Mouse (Mus musculus): Measurements from ENCODE around the gene Map9.
"Not testable (repeated sequence)": the region's sequence is repeated elsewhere in the genome, so short reads cannot be mapped to it uniquely, and the experiment has no call there.

Map9 gene

DNA sequence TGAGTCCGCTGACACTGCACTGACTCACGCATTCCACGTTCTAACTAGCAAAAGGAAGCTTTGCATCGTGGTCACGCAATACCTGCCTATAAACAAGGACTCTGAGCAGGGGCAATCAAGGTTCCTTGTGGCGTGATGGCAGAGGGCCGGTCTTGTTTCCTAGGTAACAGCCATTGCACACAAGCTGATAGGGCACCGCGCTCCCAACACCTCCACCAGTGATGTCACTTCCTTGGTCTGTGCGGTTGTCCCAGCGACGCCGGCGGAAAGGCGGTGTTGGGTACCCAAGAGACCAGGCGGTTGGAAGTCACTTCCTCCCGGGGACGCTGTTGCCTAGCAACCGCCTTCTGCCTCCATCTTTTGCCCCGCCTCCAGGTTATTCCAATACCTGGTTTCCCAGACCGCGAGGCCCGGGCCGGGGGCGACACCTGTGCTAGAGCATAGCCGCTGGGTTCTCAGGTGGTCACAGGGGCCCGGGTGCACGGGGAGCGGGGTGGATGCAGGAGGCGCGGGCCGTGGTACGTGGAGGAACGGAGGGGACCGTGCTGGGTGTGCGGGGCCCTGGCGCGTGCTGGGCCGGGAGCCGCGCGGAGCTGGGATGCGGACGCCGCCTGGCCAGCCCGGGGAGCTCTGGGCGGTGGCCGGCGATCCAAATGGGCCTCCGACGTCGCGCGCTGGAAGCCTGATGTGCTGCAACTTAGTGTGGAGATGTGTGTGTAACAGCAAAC is at the start of gene Map9:
Map9 (plus strand) TSS at position 248 of the 728 bp plus-strand sequence.
- peak; percentile 98 for DNase-seq

GRCm38 (mm10) chr3:82315728-82316127 is 42.1 kb upstream of the Map9 start:
- DNase-seq, result no peak

DNA sequence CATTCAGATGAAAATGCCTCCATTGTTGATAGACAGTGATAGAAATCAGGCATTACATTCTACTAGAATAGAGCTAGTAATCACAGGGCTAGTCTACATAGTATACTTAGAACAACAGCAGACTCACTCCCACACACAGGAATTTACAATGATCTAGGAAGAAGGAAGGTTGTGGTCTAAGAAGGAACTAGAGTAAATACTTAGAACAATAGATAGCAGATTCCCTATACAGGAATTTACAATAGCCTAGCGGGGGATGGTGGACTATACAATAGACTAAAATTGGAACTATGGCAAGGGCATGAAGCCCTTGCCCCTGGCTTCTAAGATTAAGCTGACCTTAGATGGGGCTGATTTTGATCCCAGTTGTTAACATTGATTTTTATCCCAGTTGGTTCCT is 31.1 kb upstream of the Map9 start:
- not testable (repeated sequence) for DNase-seq

DNA sequence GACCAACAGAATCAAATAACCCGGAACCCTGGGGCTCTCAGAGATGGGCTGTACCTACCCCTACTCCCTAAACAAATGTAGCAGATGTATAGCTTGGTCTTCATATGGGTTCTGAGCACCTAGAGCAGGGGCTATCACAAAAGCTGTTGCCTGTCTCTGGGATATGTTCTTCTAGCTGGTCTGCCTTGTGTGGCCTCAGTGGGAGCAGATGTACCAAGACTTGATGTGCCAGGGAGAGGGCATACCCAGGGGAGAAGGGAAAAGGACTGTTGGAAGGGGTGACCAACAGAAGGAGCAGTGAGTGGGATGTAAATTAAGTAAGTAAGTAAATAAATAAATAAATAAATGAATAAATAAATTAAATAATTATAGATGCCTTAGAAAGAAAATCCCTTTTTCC is 25.8 kb upstream of the Map9 start:
- no peak for DNase-seq

GRCm38 (mm10) chr3:82332536-82332935 is 25.3 kb upstream of the Map9 start:
- DNase-seq, result no peak

DNA sequence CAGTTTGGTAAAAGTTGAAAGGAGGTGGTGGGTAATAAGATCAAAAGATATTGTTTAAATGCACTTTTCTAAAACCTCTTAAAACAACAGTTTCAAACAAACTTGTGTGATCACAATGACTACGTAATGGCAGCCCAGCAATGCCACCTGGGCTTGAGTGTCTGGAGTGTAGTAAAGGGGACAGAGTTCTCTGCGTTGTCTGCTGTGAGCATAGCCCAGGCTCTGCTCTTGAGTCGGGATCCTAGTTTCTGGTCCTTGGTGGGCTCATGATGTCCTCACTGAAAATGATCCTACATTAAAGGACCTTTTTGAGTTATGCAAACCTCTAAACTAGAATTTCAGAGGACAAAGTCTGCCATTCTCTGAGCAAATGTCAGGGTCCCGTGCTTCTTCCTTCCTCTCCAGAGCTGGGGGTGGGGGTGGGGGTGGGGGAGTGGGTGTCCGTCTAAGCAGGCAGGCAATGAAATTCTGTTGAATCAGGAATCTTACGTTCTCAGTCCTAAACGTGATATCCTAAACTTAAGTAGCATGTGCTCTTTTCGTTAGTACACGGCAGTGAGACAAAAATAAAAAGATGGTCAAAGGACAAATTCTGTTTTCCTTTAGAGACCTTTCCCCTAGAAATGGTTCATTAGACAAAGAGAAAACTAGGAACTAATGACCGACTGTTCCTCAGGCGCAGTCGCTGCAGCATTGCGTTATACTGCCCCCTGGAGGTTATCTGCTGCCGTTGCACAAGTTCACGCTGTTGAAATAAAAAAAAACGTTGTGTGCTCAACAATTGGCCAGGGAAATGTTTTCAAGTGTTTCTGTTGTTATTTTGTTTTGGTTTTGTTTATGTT is 24.5 kb upstream of the Map9 start:
- DNase-seq, result peak; percentile 28

DNA sequence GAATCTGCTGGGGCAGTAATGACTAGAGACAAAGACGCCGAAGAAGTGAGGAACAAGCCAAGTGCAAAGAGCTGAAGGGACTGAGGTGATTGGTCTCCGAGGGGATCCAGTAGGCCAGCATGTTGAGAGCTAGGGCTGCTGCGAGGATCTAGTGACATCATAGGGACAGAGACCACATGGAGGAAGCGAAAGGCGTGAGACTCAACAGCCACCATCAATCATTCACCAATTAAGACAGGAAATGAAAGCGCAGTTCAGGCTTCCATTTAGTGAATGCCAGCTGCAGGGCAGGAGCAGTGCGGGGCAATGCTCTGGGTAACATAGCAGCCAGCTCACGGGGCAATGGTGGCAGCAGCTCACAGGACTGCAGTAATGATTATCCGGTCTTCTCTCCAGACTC is 17.7 kb upstream of the Map9 start:
- no peak for DNase-seq

GRCm38 (mm10) chr3:82348277-82348860 is 9.5 kb upstream of the Map9 start:
- DNase-seq, result no peak

- no peak for DNase-seq
These were observed 7.5 kb upstream of the Map9 start for GRCm38 (mm10) chr3:82350321-82350720.

- no peak for DNase-seq
These were observed 504 bp upstream of the Map9 start for GRCm38 (mm10) chr3:82357340-82357739.

DNA sequence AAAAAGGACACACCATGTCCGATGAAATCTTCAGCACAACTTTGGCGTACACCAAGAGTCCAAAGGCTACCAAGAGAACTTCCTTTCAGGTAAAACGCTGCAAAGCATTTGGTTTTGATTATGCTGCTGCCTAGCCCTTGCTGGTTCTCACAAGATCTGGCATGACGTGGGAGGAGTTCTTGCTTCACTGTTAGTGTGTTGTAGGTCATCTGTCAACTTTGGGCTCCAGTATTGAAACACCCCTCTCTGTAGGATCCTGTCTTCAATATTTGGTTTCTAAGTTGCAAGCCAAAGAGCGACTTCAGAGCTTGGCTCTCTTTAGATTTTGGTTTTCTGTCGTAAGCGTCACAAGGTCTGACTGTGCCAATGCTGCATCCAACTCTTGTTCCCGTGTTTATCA is 1.2 kb downstream of the Map9 start:
- no peak for DNase-seq

- no peak for DNase-seq
These were observed 4.6 kb downstream of the Map9 start for GRCm38 (mm10) chr3:82362452-82362851.

DNA sequence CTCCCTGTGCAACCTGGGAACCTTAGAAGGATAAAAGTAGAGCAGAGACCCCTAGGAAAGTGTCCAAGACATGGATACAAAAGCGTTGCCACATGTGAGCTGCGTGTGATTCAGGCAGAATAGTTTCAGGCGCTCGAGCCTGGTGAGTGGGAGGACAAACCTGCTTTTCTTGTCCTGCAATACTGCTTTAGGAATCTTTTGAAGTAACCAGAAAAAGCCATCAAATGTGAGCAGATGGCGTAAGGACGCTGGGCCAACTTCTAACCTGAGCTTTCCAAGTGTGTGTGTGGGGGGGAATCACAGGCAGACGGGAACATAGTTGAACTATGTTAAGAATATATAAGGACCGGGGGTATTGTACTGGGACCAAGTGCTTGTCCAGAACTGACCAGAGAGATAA is 6.7 kb downstream of the Map9 start:
- DNase-seq, result no peak

DNA sequence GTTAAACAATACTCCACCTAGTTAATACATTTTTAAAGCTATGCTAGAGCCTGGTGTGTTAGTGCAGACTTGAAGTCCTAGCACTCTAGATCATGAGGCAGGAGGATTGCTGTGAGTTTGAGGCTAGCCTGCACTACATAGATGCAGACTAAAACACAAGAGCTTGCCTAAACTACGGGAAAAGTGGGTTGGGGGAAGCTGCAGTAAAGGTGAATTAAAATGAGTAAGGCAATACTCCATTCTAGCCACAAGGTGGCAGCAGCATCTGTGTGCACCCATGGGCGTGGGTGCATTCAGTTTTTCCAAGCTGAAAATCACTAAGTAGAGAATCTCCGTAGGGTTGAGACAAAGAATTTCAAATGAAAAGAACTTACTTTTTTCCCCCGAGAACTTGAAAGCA is 7.1 kb downstream of the Map9 start:
- DNase-seq, result no peak

DNA sequence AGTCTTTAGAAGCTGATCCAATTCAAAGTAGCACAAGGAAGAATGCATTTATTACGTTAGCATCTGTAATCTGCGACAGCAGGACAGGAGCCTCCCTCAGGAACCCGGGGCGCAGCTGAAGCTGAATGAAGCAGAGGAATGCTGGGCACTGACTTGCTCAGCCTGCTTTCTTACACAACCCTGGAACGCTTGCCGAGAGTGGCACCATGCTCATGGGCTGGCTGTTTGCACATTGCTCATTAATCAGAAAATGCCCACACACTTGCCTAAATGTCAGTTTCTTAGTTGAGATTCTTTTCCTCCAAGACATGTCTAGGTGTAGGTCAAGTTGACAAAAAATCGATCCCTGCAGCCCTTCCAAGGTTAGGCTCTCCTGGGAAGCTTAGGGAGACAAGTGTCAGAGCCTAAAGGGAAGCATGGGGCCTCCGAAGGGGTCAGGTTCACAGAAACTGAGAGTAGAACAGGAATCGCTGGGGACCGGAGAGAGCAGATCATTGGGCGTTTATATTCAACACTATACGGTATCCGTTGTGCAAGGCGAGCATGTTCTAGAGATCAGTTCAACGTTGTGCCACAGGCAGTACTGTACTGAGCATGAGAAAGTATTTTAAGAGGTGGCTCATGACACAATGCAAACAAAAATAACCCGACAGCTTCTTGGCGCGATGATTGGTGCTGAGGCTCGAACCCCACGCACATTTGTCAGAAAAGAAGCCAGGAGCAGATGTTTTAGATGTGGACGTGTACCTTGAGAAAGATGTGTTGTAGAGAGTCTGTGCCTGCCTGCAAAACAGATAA is 11.4 kb downstream of the Map9 start:
- DNase-seq, result no peak

DNA sequence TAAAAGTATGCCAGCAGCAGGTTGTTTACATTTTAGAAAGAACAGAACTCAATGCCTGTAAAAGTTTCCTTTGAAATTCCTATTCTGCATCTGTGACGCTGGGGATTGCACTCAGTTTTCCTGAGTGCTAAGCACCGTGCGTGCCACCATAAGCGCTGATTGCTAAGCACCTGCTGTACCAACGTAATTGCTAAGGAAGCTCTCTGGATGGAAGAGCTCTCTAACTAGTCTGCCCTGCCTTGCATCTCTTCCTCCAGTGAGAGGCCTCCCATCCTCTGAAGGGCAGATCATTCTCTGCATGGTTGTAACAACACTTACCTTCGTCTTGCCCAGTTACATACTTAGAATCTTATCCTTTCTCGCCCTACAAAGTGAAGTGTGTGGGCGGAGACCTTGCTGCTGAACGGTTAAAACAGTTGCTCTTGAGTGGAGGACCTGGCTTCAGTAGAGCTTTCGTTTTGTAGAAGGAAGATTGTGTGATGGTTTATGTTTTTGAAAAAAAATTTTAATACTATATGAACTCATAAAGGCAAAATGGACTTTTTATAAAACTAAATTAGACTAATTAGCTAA is 12.7 kb downstream of the Map9 start:
- no peak for DNase-seq

DNA sequence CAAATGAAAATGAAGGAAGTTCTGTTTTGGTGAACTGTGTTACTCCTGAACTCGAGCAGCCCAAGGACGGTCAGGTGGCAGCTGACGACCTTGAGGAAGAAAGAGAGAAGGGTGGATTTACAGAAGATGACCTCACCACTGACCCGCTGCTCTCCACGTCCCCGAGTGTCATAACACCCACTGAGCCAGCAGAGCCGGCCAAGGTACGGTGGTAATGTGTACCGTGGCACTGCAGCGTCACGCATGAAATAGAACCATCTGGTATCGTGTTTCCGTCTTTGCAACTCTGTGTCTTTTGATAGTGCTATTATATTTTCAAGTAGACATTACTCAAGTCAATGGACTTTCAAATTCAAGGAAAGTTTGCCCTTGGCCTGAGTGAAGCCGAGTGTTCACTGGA is 19.1 kb downstream of the Map9 start:
- no peak for DNase-seq

- DNase-seq, result no peak
These were observed 24.5 kb downstream of the Map9 start for GRCm38 (mm10) chr3:82382325-82382724.

GRCm38 (mm10) chr3:82385091-82385490 is 27.2 kb downstream of the Map9 start:
- DNase-seq, result no peak

DNA sequence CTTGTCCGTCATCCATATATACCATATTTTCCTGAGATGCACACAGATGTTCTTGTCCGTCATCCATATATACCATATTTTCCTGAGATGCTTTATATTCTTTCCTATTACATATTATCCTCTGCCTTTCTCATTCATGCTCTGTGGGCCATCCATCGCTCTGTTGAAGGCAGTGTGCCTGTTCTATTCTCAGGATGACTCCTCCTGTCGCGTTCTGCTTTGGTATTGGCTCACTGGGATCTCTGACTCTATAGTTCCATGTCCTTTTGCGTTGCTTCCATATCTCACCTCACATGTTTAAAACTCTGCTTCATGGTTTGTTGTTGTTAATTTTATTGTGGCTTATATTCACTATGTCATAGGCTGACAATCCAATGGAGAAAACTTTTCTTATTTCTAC is 48.0 kb downstream of the Map9 start:
- DNase-seq, result no peak

GRCm38 (mm10) chr3:82406336-82406735 is 48.5 kb downstream of the Map9 start:
- DNase-seq, result peak; percentile 93

GRCm38 (mm10) chr3:82407432-82407831 is 49.6 kb downstream of the Map9 start:
- DNase-seq, result no peak

- no peak for DNase-seq
These were observed 54.6 kb downstream of the Map9 start for GRCm38 (mm10) chr3:82412397-82412796.
